Mouse (Mus musculus): Measurements from ENCODE around the gene Cyfip1. TPM values are rescaled to one million over a fixed set of nuclear protein-coding genes. Genes with fewer than 3 reads are reported as not detected.

Gene Cyfip1
- polyA plus RNA-seq, 1 experiment from 2014 or later, result 49.4 TPM

DNA sequence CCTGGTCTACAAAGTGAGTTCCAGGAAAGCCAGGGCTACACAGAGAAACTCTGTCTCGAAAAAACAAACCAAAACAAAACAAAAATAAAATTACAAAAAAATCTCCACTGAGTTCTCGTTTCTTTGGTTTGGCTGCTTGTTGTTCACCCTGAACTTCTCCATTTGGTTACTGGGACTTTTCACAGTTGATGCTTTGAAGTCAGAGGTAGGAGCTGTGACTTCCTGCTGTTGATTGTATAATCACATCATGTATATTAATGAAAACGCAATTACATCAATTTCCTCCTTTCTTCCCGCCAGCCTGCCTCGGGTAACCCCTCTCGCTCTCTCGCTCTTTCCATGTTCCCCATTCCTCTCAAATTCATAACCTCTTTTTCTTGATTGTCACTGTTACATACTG lies 26.7 kb downstream of the Cyfip1 start:
- no peaks in the 10 kb centered on the region for H3K27me3 ChIP-seq
- H3K4me3 ChIP-seq, result no peak overlapping the region
- peaks cover 9% of the 10 kb centered on the region; the same call in 1 of the 2 replicates for H3K36me3 ChIP-seq
- H3K27ac ChIP-seq (replicated peaks), result no peak overlapping the region
- no peak for ATAC-seq (ENCODE audit: low read depth)
- 81% methylated on average over 7 of the region's 7 CpGs for WGBS
- H3K4me2 ChIP-seq, result no peak overlapping the region
- H3K4me1 ChIP-seq (replicated peaks), result peaks cover 6% of the 10 kb centered on the region
- no peaks in the 10 kb centered on the region for H3K9me3 ChIP-seq
- H3K9ac ChIP-seq, result no peak overlapping the region

DNA sequence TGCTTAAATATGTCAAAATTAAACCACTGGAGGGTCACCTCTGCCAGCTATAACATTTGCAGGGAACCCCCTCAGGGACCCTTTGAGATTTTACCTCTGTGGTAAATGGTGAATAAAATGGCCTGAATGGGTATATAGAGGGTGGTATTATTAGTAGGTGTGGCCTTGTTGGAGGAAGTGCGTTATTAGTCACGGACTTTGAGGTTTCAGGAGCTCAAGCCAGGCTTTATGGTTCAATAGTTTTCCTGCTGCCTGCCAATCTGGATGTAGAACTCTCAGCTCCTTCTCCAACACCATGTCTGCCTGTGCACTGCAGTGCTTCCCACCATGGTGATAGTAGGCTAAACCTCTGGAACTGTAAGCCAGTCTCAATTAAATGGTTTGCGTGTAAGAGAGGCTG lies 27.7 kb downstream of the Cyfip1 start:
- Histone ChIP-seq H3K4me1 (replicated peaks) (peaks cover 6% of the 10 kb centered on the region), H3K9me3 (no peaks in the 10 kb centered on the region), H3K36me3 (peaks cover 18% of the 10 kb centered on the region), H3K27ac (replicated peaks) (no peak overlapping the region), H3K4me2 (no peak overlapping the region), H3K9ac (no peak overlapping the region), H3K27me3 (no peaks in the 10 kb centered on the region), H3K4me3 (no peak overlapping the region)
- ATAC-seq (ENCODE audit: low read depth), result no peak
- 65% methylated on average over 3 of the region's 3 CpGs for WGBS

DNA sequence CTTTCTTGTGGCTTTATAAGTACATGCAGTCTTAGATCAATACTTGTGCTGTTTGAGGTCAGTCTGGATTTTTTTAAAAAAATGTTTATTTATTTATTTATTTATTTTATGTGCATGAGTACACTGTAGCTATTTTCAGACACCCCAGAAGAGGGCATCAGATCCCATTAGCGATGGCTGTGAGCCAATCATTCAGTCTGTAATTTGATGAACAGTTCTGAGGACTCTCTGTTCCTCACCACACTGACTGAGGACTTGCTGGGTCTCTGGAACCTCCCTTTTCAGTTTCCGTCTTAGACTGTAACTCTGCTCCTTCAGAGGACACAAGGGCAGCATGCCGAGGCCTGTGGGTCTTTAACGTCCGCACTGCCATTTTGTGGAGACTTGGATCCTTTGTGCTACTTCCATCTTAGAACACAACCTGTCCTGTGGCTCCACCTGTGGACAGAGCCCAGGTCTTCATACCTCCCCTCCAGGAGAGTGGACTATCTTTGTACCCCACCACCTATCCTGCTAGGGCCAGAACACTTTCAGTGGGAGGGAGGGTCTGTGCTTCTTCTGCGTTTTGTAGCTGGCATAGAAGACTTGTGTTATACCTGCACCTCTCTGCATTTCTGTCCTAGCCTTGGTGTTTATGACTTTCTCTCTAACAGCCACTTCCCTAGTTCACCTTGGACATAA lies 28.9 kb downstream of the Cyfip1 start:
- Histone ChIP-seq H3K36me3 (peaks cover 31% of the 10 kb centered on the region), H3K27me3 (no peaks in the 10 kb centered on the region), H3K27ac (replicated peaks) (no peak overlapping the region), H3K4me1 (replicated peaks) (peaks cover 6% of the 10 kb centered on the region), H3K4me3 (no peak overlapping the region), H3K9me3 (no peaks in the 10 kb centered on the region), H3K4me2 (no peak overlapping the region), H3K9ac (no peak overlapping the region)
- WGBS, result 87% methylated on average over 6 of the region's 6 CpGs
- no peak for ATAC-seq (ENCODE audit: low read depth)

DNA sequence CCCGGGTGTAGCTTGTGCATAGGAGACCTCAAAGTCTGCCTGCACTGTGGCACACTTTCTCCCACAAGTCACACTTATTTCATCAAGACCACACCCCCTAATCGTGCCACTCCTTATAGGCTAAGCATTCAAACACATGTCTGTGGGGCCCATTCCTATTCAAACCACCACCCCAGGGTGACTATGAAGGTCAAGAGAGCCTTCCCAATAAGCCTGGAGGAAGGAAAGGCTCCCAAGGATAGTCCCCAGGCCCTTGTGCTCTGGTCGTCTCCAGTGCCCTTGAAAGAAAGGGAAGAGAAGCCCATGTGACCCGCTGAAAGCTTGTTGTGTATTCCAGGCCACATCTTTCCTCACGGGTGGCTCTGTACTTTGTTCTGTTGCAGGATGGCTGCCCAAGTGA lies 29.9 kb downstream of the Cyfip1 start:
- WGBS, result 69% methylated on average over 5 of the region's 5 CpGs
- no peak overlapping the region for H3K4me2 ChIP-seq
- no peak overlapping the region for H3K9ac ChIP-seq
- H3K27me3 ChIP-seq, result no peaks in the 10 kb centered on the region
- no peak overlapping the region for H3K27ac ChIP-seq (replicated peaks)
- no peak overlapping the region for H3K4me3 ChIP-seq
- H3K4me1 ChIP-seq (replicated peaks), result peaks cover 6% of the 10 kb centered on the region
- peaks cover 36% of the 10 kb centered on the region for H3K36me3 ChIP-seq
- no peaks in the 10 kb centered on the region for H3K9me3 ChIP-seq
- no peak for ATAC-seq (ENCODE audit: low read depth)

DNA sequence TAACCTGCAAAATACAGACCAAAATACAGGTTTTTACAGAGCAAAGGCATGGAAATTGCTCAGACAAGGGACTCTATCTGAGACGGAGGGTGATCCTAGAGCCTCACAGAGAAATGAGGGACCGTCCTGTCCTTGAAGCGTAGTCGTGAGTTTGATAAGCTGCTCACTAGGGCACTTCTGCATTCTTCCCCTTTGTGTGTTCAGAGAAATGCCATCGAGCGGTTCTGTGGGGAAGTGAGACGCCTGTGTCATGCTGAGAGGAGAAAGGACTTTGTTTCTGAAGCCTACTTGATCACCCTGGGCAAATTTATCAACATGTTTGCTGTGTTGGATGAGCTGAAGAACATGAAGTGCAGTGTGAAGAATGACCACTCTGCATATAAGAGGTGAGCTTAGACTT lies 33.2 kb downstream of the Cyfip1 start:
- 94% methylated on average over 7 of the region's 7 CpGs for WGBS
- no peaks in the 10 kb centered on the region for H3K27me3 ChIP-seq

DNA sequence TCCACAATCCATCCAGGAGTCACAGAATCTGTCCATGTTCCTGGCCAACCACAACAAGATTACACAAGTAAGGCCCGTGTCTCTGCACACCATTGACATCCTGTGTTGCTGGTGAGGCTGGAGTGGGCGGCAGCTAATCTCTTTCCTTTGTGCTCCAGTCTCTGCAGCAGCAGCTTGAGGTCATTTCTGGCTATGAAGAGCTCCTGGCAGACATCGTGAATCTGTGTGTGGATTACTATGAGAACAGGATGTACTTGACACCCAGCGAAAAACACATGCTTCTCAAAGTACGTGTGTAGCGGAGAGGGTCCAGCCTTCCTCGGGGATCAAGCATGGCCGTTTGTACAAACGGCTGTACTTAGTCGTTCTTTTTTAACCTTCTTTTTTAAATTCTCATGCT lies 36.2 kb downstream of the Cyfip1 start:
- peaks cover 83% of the 10 kb centered on the region for H3K36me3 ChIP-seq
- 95% methylated on average over 10 of the region's 10 CpGs for WGBS
- H3K4me3 ChIP-seq, result no peak overlapping the region
- no peaks in the 10 kb centered on the region for H3K9me3 ChIP-seq
- no peak overlapping the region for H3K4me2 ChIP-seq
- no peak for ATAC-seq (ENCODE audit: low read depth)
- H3K9ac ChIP-seq, result no peak overlapping the region
- H3K27me3 ChIP-seq, result no peaks in the 10 kb centered on the region
- H3K4me1 ChIP-seq (replicated peaks), result 0 out of 2 replicates have a peak, but pooled peaks cover 5% of the 10 kb centered on the region
- H3K27ac ChIP-seq (replicated peaks), result no peak overlapping the region

More for the DNA sequence above, 33.2 kb downstream of the Cyfip1 start:
- Histone ChIP-seq H3K4me1 (replicated peaks) (no peaks in the 10 kb centered on the region), H3K27ac (replicated peaks) (no peak overlapping the region), H3K9me3 (no peaks in the 10 kb centered on the region), H3K36me3 (peaks cover 67% of the 10 kb centered on the region), H3K4me3 (no peak overlapping the region), H3K4me2 (no peak overlapping the region), H3K9ac (no peak overlapping the region)
- ATAC-seq (ENCODE audit: low read depth), result no peak

DNA sequence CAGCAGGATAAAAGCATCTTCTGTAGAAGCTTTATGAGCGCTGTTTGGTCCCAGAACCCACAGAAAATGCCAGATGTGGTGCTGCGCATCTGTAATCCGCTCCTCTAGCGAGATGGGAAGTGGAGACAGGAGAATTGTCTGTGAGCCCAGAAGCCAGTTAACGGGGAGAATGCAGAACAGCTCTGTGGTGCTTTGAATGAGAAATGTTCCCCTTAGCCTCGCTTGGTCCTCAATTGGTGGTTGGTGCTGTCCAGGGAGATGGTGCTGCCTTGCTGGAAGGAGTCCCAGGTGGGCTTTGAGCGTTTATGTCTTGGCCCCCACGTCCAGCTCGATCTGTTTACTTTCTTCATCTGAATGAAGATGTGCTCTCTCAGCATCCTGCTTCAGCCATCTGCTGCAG lies 39.3 kb downstream of the Cyfip1 start:
- no peaks in the 10 kb centered on the region for H3K27me3 ChIP-seq
- 85% methylated on average over 9 of the region's 9 CpGs for WGBS
- H3K36me3 ChIP-seq, result peaks cover 57% of the 10 kb centered on the region
- ATAC-seq (ENCODE audit: low read depth), result no peak
- 0 out of 2 replicates have a peak, but pooled peaks cover 5% of the 10 kb centered on the region for H3K4me1 ChIP-seq (replicated peaks)
- no peak overlapping the region for H3K9ac ChIP-seq
- 0 out of 2 replicates have a peak overlapping the region, but pooled peaks have one; percentile 18 for H3K27ac ChIP-seq (replicated peaks)
- H3K9me3 ChIP-seq, result no peaks in the 10 kb centered on the region
- no peak overlapping the region for H3K4me2 ChIP-seq
- no peak overlapping the region for H3K4me3 ChIP-seq

DNA sequence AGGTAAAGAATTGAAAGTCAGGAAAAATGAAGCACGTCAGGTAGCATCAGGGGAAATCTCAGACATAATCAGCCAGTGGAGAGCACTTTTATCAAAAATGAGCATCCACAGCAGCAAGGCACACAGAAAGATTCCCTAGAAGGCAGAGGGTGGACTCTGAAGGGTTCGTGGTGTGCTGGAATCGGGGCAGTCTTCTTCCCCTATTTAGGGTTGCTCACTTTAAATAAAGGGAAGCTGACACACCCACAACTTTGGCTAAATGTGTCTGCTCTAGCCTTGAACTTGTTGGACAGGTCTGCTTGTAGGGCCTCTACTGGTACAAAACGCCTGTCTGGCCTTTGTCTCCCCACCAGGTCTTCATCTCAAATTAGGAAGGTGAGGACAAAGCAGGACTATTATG lies 47.1 kb downstream of the Cyfip1 start:
- Histone ChIP-seq H3K27me3 (no peaks in the 10 kb centered on the region), H3K36me3 (peaks cover 43% of the 10 kb centered on the region), H3K27ac (replicated peaks) (no peak overlapping the region), H3K4me1 (replicated peaks) (no peaks in the 10 kb centered on the region), H3K9ac (no peak overlapping the region), H3K9me3 (no peaks in the 10 kb centered on the region), H3K4me3 (no peak overlapping the region), H3K4me2 (no peak overlapping the region)
- WGBS, result 85% methylated on average over 4 of the region's 4 CpGs
- no peak for ATAC-seq (ENCODE audit: low read depth)

DNA sequence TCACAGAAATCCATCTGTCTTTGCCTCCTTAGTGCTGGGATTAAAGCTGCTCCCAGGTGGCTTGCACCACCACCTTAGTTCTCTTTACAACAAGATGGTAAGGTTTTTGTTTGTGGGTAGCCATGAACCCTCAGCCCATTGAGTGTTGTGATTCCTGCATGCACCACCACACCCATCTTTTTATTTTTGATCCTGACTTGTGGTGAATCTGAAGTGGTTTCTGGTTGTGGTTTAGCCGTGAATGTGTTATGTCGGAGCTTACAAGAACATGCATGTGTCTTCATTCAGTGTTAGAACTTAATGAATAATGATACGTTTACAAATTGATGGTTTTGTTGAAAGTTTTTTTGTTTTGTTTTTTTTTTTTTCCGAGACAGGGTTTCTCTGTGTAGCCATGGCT lies 48.5 kb downstream of the Cyfip1 start:
- 92% methylated on average over 4 of the region's 4 CpGs for WGBS
- peaks cover 50% of the 10 kb centered on the region for H3K36me3 ChIP-seq

DNA sequence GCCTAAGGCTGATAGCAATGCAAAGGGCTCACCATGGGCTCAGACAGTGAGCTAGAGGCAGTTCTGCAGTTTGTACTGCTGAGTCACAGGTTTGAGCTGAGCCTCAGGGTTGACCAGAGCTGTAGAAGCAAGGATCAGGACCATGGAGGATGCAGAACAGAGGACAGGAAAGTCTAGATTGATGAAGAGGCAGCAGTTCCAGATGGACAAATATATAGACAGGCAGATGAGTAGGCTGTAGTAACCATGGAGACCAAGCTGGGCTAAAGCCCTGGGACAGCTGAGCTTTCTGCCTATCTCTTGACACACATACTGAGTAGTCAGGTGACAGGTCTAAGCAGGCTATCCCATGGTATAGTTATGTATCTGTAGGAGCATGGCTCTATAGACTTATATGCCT lies 49.2 kb downstream of the Cyfip1 start:
- H3K36me3 ChIP-seq, result peaks cover 51% of the 10 kb centered on the region

More for the DNA sequence above, 48.5 kb downstream of the Cyfip1 start:
- Histone ChIP-seq H3K9ac (no peak overlapping the region), H3K4me2 (no peak overlapping the region), H3K4me3 (no peak overlapping the region), H3K9me3 (no peaks in the 10 kb centered on the region), H3K27me3 (no peaks in the 10 kb centered on the region), H3K27ac (replicated peaks) (no peak overlapping the region), H3K4me1 (replicated peaks) (no peaks in the 10 kb centered on the region)
- ATAC-seq (ENCODE audit: low read depth), result no peak

DNA sequence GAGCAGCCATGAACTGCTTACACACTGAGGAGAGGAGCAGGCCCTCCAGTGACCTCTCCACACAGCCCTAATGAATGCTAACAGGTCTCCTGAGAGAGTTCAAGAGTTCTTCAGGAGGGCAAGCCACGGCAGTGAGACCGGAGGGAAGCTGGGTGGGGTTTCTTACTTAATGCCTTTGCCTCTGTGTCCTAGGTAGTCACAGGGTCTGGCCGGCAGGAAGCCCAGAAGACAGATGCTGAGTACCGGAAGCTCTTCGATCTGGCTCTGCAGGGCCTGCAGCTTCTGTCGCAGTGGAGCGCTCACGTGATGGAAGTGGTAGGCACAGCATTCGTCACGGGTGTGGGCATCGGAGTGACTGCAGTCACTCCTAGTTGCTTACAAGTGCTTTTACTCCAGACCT lies 50.3 kb downstream of the Cyfip1 start:
- Histone ChIP-seq H3K4me3 (no peak overlapping the region), H3K9ac (no peak overlapping the region), H3K27ac (replicated peaks) (no peak overlapping the region), H3K36me3 (peaks cover 58% of the 10 kb centered on the region), H3K27me3 (no peaks in the 10 kb centered on the region), H3K4me1 (replicated peaks) (no peaks in the 10 kb centered on the region), H3K9me3 (no peaks in the 10 kb centered on the region), H3K4me2 (no peak overlapping the region)
- no peak for ATAC-seq (ENCODE audit: low read depth)
- 88% methylated on average over 11 of the region's 11 CpGs for WGBS

More for the DNA sequence above, 49.2 kb downstream of the Cyfip1 start:
- H3K9me3 ChIP-seq, result no peaks in the 10 kb centered on the region
- no peaks in the 10 kb centered on the region for H3K27me3 ChIP-seq
- H3K4me1 ChIP-seq (replicated peaks), result no peaks in the 10 kb centered on the region
- ATAC-seq (ENCODE audit: low read depth), result no peak
- no peak overlapping the region for H3K4me2 ChIP-seq
- no peak overlapping the region for H3K4me3 ChIP-seq
- H3K27ac ChIP-seq (replicated peaks), result no peak overlapping the region
- no peak overlapping the region for H3K9ac ChIP-seq

DNA sequence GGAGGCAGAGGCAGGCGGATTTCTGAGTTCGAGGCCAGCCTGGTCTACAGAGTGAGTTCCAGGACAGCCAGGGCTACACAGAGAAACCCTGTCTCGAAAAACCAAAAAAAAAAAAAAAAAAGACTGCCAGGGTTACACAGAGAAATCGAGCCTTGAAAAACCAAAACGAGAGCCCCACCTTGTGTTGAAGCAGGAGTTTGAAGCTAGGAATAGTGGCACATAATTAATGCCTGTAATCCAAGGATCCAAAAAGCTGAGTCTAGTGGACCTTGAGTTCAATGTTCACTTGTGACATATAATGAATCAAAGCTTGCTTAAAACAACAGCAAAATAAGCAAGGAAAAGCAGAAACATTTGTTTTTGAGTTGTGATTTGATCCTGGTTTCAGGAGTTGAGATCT lies 62.2 kb downstream of the Cyfip1 start:
- H3K4me3 ChIP-seq, result no peak overlapping the region
- no peak overlapping the region for H3K4me2 ChIP-seq
- no peak overlapping the region for H3K9ac ChIP-seq
- H3K36me3 ChIP-seq, result peaks cover 80% of the 10 kb centered on the region
- ATAC-seq (ENCODE audit: low read depth), result no peak
- no peaks in the 10 kb centered on the region for H3K27me3 ChIP-seq
- H3K27ac ChIP-seq (replicated peaks), result no peak overlapping the region
- H3K4me1 ChIP-seq (replicated peaks), result no peaks in the 10 kb centered on the region
- H3K9me3 ChIP-seq, result no peaks in the 10 kb centered on the region
- 92% methylated on average over 5 of the region's 5 CpGs for WGBS

DNA sequence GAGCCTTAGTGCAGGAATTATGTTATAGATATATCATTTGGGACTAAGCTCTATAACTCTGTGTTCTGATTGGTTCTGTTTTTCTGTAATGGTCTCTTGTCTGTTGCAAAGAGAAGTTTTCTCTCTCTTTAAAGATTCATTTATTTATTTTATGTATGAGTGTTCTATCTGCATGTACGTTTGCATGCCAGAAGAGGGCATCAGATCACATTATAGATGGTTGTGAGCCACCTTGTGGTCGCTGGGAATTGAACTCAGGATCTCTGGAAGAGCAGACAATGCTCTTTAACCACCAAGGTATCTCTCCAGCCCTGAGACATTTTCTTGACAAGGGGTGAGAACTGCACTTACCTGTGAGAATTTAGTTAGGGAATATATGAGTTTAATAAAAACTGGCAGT lies 63.9 kb downstream of the Cyfip1 start:
- H3K36me3 ChIP-seq, result peaks cover 75% of the 10 kb centered on the region
- H3K9ac ChIP-seq, result no peak overlapping the region
- H3K4me3 ChIP-seq, result no peak overlapping the region
- 79% methylated on average over 2 of the region's 2 CpGs for WGBS
- no peak overlapping the region for H3K27ac ChIP-seq (replicated peaks)
- H3K4me2 ChIP-seq, result no peak overlapping the region
- ATAC-seq (ENCODE audit: low read depth), result no peak
- no peaks in the 10 kb centered on the region for H3K4me1 ChIP-seq (replicated peaks)
- no peaks in the 10 kb centered on the region for H3K27me3 ChIP-seq
- H3K9me3 ChIP-seq, result no peaks in the 10 kb centered on the region

Measured in neural tube, embryonic 13.5 days (tissue).